Mouse (Mus musculus) ES-Bruce4 (cell line): ENCODE measurements at regions not wholly inside any gene's neighbourhood (a gene's known extent, or its start where the extent isn't known, plus 50 kb on each side); places are given as distances from the start of the nearest gene placed in this dataset.

Experiments
- H3K27ac ChIP-seq: 2 replicates; pipeline ENCODE4 v1.5.1; 2012; ENCODE audit warnings: low read length, inconsistent platforms; ENCODE audit not compliant: insufficient read depth
- H3K27me3 ChIP-seq: 2 replicates; pipeline ENCODE4 v1.6.1; 2012; ENCODE audit warnings: mild to moderate bottlenecking, low read length, inconsistent platforms; ENCODE audit not compliant: control insufficient read depth, poor library complexity, insufficient read depth, severe bottlenecking
- H3K36me3 ChIP-seq: 2 replicates; pipeline ENCODE4 v1.6.1; 2012; ENCODE audit warnings: inconsistent platforms, mild to moderate bottlenecking, low read length, moderate library complexity; ENCODE audit not compliant: control insufficient read depth, poor library complexity, insufficient read depth, severe bottlenecking
- H3K4me1 ChIP-seq: one replicate; pipeline ENCODE4 v1.8.1; 2011; ENCODE audit warnings: low read length; ENCODE audit not compliant: control insufficient read depth, insufficient read depth
- H3K4me3 ChIP-seq: 2 replicates; pipeline ENCODE4 v1.5.1; 2011; ENCODE audit warnings: low read depth, mild to moderate bottlenecking, low read length
- H3K9ac ChIP-seq: 2 replicates; pipeline ENCODE4 v1.6.1; 2012; ENCODE audit warnings: low read depth, mild to moderate bottlenecking, inconsistent platforms; ENCODE audit not compliant: poor library complexity, severe bottlenecking
- H3K9me3 ChIP-seq: replicated peaks from 2 replicates; pipeline ENCODE4 v1.6.1; 2012; ENCODE audit warnings: mild to moderate bottlenecking, low read length, inconsistent platforms; ENCODE audit not compliant: control insufficient read depth, poor library complexity, insufficient read depth, severe bottlenecking
- CTCF ChIP-seq: IDR thresholded peaks from one replicate; pipeline ENCODE4 v1.8.1; 2011; ENCODE audit warnings: low read depth, low read length
- EP300 ChIP-seq: IDR thresholded peaks from 2 replicates; pipeline ENCODE4 v1.6.1; 2011; ENCODE audit warnings: low read depth, low read length; ENCODE audit not compliant: insufficient read depth
- POLR2A ChIP-seq: IDR thresholded peaks from one replicate; pipeline ENCODE4 v1.8.1; 2011; ENCODE audit warnings: low read length; ENCODE audit not compliant: insufficient read depth

- TF ChIP-seq EP300 (no peak), CTCF (no peak)
These were observed 60.7 kb upstream of the Myl10 start for GRCm38 (mm10) chr5:136632286-136632685.

GRCm38 (mm10) chr5:136633901-136634300 lies 59.0 kb upstream of the Myl10 start:
- no peaks in the 10 kb centered on the region for H3K27me3 ChIP-seq
- no peaks in the 10 kb centered on the region for H3K9me3 ChIP-seq
- TF ChIP-seq CTCF (no peak), POLR2A (no peak), EP300 (no peak)
- H3K36me3 ChIP-seq = no peaks in the 10 kb centered on the region
- peaks cover 6% of the 10 kb centered on the region for H3K4me1 ChIP-seq
- H3K4me3 ChIP-seq = no peak overlapping the region
- no peak overlapping the region for H3K9ac ChIP-seq
- no peak overlapping the region for H3K27ac ChIP-seq

More at GRCm38 (mm10) chr5:136632286-136632685, 60.7 kb upstream of the Myl10 start:
- H3K27ac ChIP-seq = no peak overlapping the region
- peaks cover 2% of the 10 kb centered on the region for H3K4me1 ChIP-seq
- H3K27me3 ChIP-seq = no peaks in the 10 kb centered on the region
- no peaks in the 10 kb centered on the region for H3K36me3 ChIP-seq
- H3K9me3 ChIP-seq = no peaks in the 10 kb centered on the region
- no peak overlapping the region for H3K9ac ChIP-seq
- H3K4me3 ChIP-seq = no peak overlapping the region

- H3K27me3 ChIP-seq = no peaks in the 10 kb centered on the region
- no peak overlapping the region for H3K9ac ChIP-seq
- TF ChIP-seq POLR2A (no peak), CTCF (no peak), EP300 (no peak)
- H3K36me3 ChIP-seq = no peaks in the 10 kb centered on the region
- H3K4me3 ChIP-seq = no peak overlapping the region
- peaks cover 6% of the 10 kb centered on the region for H3K4me1 ChIP-seq
- H3K27ac ChIP-seq = no peak overlapping the region
- H3K9me3 ChIP-seq = no peaks in the 10 kb centered on the region
These were observed 57.8 kb upstream of the Myl10 start for GRCm38 (mm10) chr5:136635119-136635518.

GRCm38 (mm10) chr5:136636476-136636875 lies 56.5 kb upstream of the Myl10 start:
- Histone ChIP-seq H3K27ac (no peak overlapping the region), H3K27me3 (no peaks in the 10 kb centered on the region), H3K36me3 (no peaks in the 10 kb centered on the region), H3K4me3 (no peak overlapping the region), H3K9me3 (no peaks in the 10 kb centered on the region), H3K4me1 (peaks cover 6% of the 10 kb centered on the region), H3K9ac (no peak overlapping the region)
- no peak for TF ChIP-seq CTCF
- TF ChIP-seq POLR2A = no peak
- no peak for TF ChIP-seq EP300

GRCm38 (mm10) chr5:136637872-136638271 lies 55.1 kb upstream of the Myl10 start:
- no peak overlapping the region for H3K4me3 ChIP-seq

GRCm38 (mm10) chr5:136640871-136641619 lies 51.9 kb upstream of the Myl10 start:
- Histone ChIP-seq H3K4me1 (peaks cover 5% of the 10 kb centered on the region), H3K9ac (no peak overlapping the region), H3K9me3 (no peaks in the 10 kb centered on the region), H3K4me3 (no peak overlapping the region), H3K36me3 (no peaks in the 10 kb centered on the region), H3K27me3 (no peaks in the 10 kb centered on the region), H3K27ac (no peak overlapping the region)
- TF ChIP-seq POLR2A = no peak
- TF ChIP-seq EP300 = no peak
- TF ChIP-seq CTCF = no peak

More at GRCm38 (mm10) chr5:136637872-136638271, 55.1 kb upstream of the Myl10 start:
- H3K9me3 ChIP-seq = no peaks in the 10 kb centered on the region
- no peak for TF ChIP-seq EP300
- no peak for TF ChIP-seq POLR2A
- TF ChIP-seq CTCF = no peak
- H3K4me1 ChIP-seq = peaks cover 6% of the 10 kb centered on the region
- H3K27me3 ChIP-seq = no peaks in the 10 kb centered on the region
- H3K27ac ChIP-seq = no peak overlapping the region
- no peaks in the 10 kb centered on the region for H3K36me3 ChIP-seq
- H3K9ac ChIP-seq = no peak overlapping the region
